ENCODE assay signal across 7 mouse cellular contexts in the genomic region with DNA sequence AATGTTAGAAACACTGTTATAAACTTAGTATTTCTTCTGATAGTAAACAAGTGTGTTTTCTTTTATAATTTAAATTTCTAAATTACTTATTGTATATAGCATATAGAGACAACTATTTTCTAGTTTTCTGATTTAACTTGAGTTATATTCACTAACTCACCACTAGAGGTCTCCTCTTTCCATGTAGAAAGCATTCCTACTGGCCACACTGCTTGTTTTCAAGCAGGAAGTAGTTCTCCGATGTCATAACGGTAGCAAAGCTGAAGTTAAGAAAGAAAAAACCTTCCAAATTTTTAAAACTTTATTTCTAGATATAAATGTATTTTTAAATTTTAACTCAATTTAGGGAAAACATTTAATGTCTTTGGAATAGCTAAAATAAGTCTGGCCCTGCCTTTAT. TPM values are rescaled to one million over a fixed set of nuclear protein-coding genes. Genes with fewer than 3 reads are reported as not detected.
DNase-seq lines count a peak whose midpoint lies in the region; ATAC-seq and TF ChIP-seq lines count a peak whose summit lies in the region.

No protein-coding gene starts in this region.

- no peak overlapping the region for H3K4me2 ChIP-seq in limb, embryonic 14.5 days (replicated peaks; ENCODE audit: low read depth, low read length, severe bottlenecking)
- H3K4me2 ChIP-seq in midbrain, embryonic 14.5 days (ENCODE audit: low read length) = no peak overlapping the region

- no peak overlapping the region for H3K9ac ChIP-seq in limb, embryonic 14.5 days (ENCODE audit: low read depth, low read length, severe bottlenecking)
- no peak overlapping the region for H3K9ac ChIP-seq in midbrain, embryonic 14.5 days (replicated peaks; ENCODE audit: low read length)

- TF ChIP-seq POLR2A in limb, embryonic 14.5 days (IDR thresholded peaks at IDR 0.05; ENCODE audit: borderline replicate concordance, extremely low read depth, insufficient read depth, insufficient read length) = no peak

- ATAC-seq in limb, embryonic 14.5 days (ENCODE audit: low FRiP score, low read depth) = peak; percentile 65; the same call in 1 of the 2 replicates
- ATAC-seq in granulocyte monocyte progenitor cell, adult 5-6 weeks (replicated peaks; ENCODE audit: poor library complexity, severe bottlenecking) = peak; percentile 96
- no peak for ATAC-seq in midbrain, embryonic 14.5 days (ENCODE audit: low FRiP score, low TSS enrichment)

- 5% methylated on average over 2 of the region's 2 CpGs for WGBS in limb, embryonic 14.5 days
- WGBS in limb, embryonic 10.5 days = 30% methylated on average over 2 of the region's 2 CpGs
- 12% methylated on average over 2 of the region's 2 CpGs for WGBS in midbrain, embryonic 14.5 days

- H3K4me1 ChIP-seq in limb, embryonic 14.5 days (ENCODE audit: control insufficient read depth, insufficient read depth, low read length) = no peaks in the 10 kb centered on the region
- H3K4me1 ChIP-seq in limb, embryonic 10.5 days = no peaks in the 10 kb centered on the region
- H3K4me1 ChIP-seq in midbrain, embryonic 14.5 days (ENCODE audit: control insufficient read depth, insufficient read depth, low read length) = no peaks in the 10 kb centered on the region

- H3K36me3 ChIP-seq in limb, embryonic 14.5 days (ENCODE audit: control insufficient read depth, insufficient read depth, low read length) = no peaks in the 10 kb centered on the region
- H3K36me3 ChIP-seq in limb, embryonic 10.5 days = no peaks in the 10 kb centered on the region
- H3K36me3 ChIP-seq in midbrain, embryonic 14.5 days (ENCODE audit: control insufficient read depth, insufficient read depth, low read length) = no peaks in the 10 kb centered on the region

- peak; percentile 81 for DNase-seq in limb, embryonic 14.5 days (ENCODE audit: low spot score)
- DNase-seq in limb, embryonic 10.5 days (ENCODE audit: low spot score) = no peak
- peak; percentile 65 for DNase-seq in R1 (ENCODE audit: low read depth, low spot score)
- DNase-seq in midbrain, embryonic 14.5 days = peak; percentile 84
- no peak for DNase-seq in left cerebral cortex, adult 9 months (ENCODE audit: low spot score in 2 of 2)
- no peak for DNase-seq in adrenal gland, postnatal 10 days

- no peaks in the 10 kb centered on the region for H3K27me3 ChIP-seq in limb, embryonic 14.5 days (ENCODE audit: control insufficient read depth, insufficient read depth, low read length)
- no peaks in the 10 kb centered on the region for H3K27me3 ChIP-seq in limb, embryonic 10.5 days (ENCODE audit: low read depth, poor library complexity, severe bottlenecking)
- H3K27me3 ChIP-seq in midbrain, embryonic 14.5 days (ENCODE audit: control insufficient read depth, insufficient read depth, low read length) = no peaks in the 10 kb centered on the region

- no peak overlapping the region for H3K27ac ChIP-seq in limb, embryonic 14.5 days (replicated peaks; ENCODE audit: low read depth, low read length)
- no peak overlapping the region for H3K27ac ChIP-seq in limb, embryonic 10.5 days
- no peak overlapping the region for H3K27ac ChIP-seq in midbrain, embryonic 14.5 days (replicated peaks; ENCODE audit: low read depth, low read length)

- H3K9me3 ChIP-seq in limb, embryonic 14.5 days (ENCODE audit: control insufficient read depth, low read length) = no peaks in the 10 kb centered on the region
- no peaks in the 10 kb centered on the region for H3K9me3 ChIP-seq in limb, embryonic 10.5 days (replicated peaks)
- H3K9me3 ChIP-seq in midbrain, embryonic 14.5 days (ENCODE audit: control insufficient read depth, low read length) = no peaks in the 10 kb centered on the region

- no peak overlapping the region for H3K4me3 ChIP-seq in limb, embryonic 14.5 days (replicated peaks; ENCODE audit: low read length)
- H3K4me3 ChIP-seq in limb, embryonic 10.5 days = no peak overlapping the region
- H3K4me3 ChIP-seq in midbrain, embryonic 14.5 days (replicated peaks; ENCODE audit: low read depth, low read length) = no peak overlapping the region

RNA-seq across cellular contexts. Expression of gene Atp5s, which starts 8.8 kb away (rescaled TPM):
- 26.1 and 29.4 TPM in 2 replicates for polyA plus RNA-seq in limb, embryonic 14.5 days (2012; rRNA removed)
- polyA plus RNA-seq in limb, embryonic 14.5 days (2014; fragmentation: Nextera tagmentation; extraction: Ambion mirVana) = 30.8 and 36.1 TPM in 2 replicates
- 26.3 and 27.9 TPM in 2 replicates for polyA plus RNA-seq in limb, embryonic 10.5 days (2016; fragmentation: Nextera tagmentation; extraction: Ambion mirVana)
- total RNA-seq in granulocyte monocyte progenitor cell, adult 5-6 weeks (2014; fragmentation: Nextera tagmentation) = 18.9 and 30.4 TPM in 2 replicates
- total RNA-seq in granulocyte monocyte progenitor cell, adult 5-6 weeks (2017) = 11.2 and 13.6 TPM in 2 replicates
- polyA plus RNA-seq in midbrain, embryonic 14.5 days (2014; fragmentation: Nextera tagmentation; extraction: Ambion mirVana) = 31.8 and 37.8 TPM in 2 replicates
- 10 to 100 TPM; 16.0 to 21.1 TPM for total RNA-seq in adrenal gland, postnatal 10 days (2021)

RNA-seq across cellular contexts. Expression of gene L2hgdh, which starts 8.8 kb away (rescaled TPM):
- polyA plus RNA-seq in limb, embryonic 14.5 days (2012; rRNA removed) = 14.7 and 14.9 TPM in 2 replicates
- polyA plus RNA-seq in limb, embryonic 14.5 days (2014; fragmentation: Nextera tagmentation; extraction: Ambion mirVana) = 14.5 and 17.4 TPM in 2 replicates
- polyA plus RNA-seq in limb, embryonic 10.5 days (2016; fragmentation: Nextera tagmentation; extraction: Ambion mirVana) = 21.3 and 22.7 TPM in 2 replicates
- total RNA-seq in granulocyte monocyte progenitor cell, adult 5-6 weeks (2014; fragmentation: Nextera tagmentation) = 21.0 and 39.0 TPM in 2 replicates
- total RNA-seq in granulocyte monocyte progenitor cell, adult 5-6 weeks (2017) = 26.4 and 34.6 TPM in 2 replicates
- polyA plus RNA-seq in midbrain, embryonic 14.5 days (2014; fragmentation: Nextera tagmentation; extraction: Ambion mirVana) = 9.8 and 10.8 TPM in 2 replicates
- total RNA-seq in adrenal gland, postnatal 10 days (2021) = 10 to 100 TPM; 27.9 to 31.7 TPM

RNA-seq across cellular contexts. Expression of gene Sos2, which starts 51.9 kb away (rescaled TPM):
- 34.4 and 37.1 TPM in 2 replicates for polyA plus RNA-seq in limb, embryonic 14.5 days (2012; rRNA removed)
- polyA plus RNA-seq in limb, embryonic 14.5 days (2014; fragmentation: Nextera tagmentation; extraction: Ambion mirVana) = 13.3 and 13.5 TPM in 2 replicates
- 8.3 and 10.0 TPM in 2 replicates for polyA plus RNA-seq in limb, embryonic 10.5 days (2016; fragmentation: Nextera tagmentation; extraction: Ambion mirVana)
- total RNA-seq in granulocyte monocyte progenitor cell, adult 5-6 weeks (2014; fragmentation: Nextera tagmentation) = 44.9 and 46.9 TPM in 2 replicates
- 26.1 and 32.1 TPM in 2 replicates for total RNA-seq in granulocyte monocyte progenitor cell, adult 5-6 weeks (2017)
- 14.2 and 15.0 TPM in 2 replicates for polyA plus RNA-seq in midbrain, embryonic 14.5 days (2014; fragmentation: Nextera tagmentation; extraction: Ambion mirVana)
- 10 to 100 TPM; 36.6 to 40.0 TPM for total RNA-seq in adrenal gland, postnatal 10 days (2021)

RNA-seq across cellular contexts. Expression of gene Cdkl1, which starts 57.5 kb away (rescaled TPM):
- polyA plus RNA-seq in limb, embryonic 14.5 days (2012; rRNA removed) = 0.86 and 1.9 TPM in 2 replicates
- 1.7 and 2.2 TPM in 2 replicates for polyA plus RNA-seq in limb, embryonic 14.5 days (2014; fragmentation: Nextera tagmentation; extraction: Ambion mirVana)
- polyA plus RNA-seq in limb, embryonic 10.5 days (2016; fragmentation: Nextera tagmentation; extraction: Ambion mirVana) = 1.0 and 1.2 TPM in 2 replicates
- not detected in 2 replicates for total RNA-seq in granulocyte monocyte progenitor cell, adult 5-6 weeks (2014; fragmentation: Nextera tagmentation)
- total RNA-seq in granulocyte monocyte progenitor cell, adult 5-6 weeks (2017) = not detected in 2 replicates
- 7.1 and 11.4 TPM in 2 replicates for polyA plus RNA-seq in midbrain, embryonic 14.5 days (2014; fragmentation: Nextera tagmentation; extraction: Ambion mirVana)
- total RNA-seq in adrenal gland, postnatal 10 days (2021) = 1 to 10 TPM; 3.3 to 4.3 TPM

Comparison
In these comparisons a context has a peak if more than half of its experiments do, and no peak if none do; other contexts are left out.
1. DNase-seq: peak in limb, embryonic 14.5 days (single experiment), R1 (single experiment) and midbrain, embryonic 14.5 days (single experiment); none in limb, embryonic 10.5 days (single experiment), left cerebral cortex, adult 9 months (0 of 2) and adrenal gland, postnatal 10 days (single experiment).